Mouse (Mus musculus): ENCODE results near the gene Pnlip.

The Pnlip gene

DNA sequence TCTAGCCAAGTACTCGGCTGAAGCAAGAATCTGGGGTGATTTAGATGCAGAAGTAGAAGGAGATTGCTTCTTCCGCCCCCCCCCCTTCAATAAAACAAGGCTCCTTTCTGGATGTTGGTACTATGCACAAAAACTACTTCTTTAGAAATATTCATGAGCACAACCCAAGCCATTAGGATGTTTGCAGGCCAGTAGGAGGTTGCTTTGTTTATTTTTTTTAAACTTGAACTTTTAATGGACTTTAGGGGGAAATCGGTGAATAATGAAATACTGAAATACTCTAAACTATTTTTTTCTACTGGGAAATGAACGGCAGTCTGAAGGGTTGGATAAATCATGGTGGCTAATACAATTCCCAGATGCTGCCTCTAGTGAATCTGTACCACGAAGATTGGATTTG is at the start of gene Pnlip:
TSS of gene Pnlip (plus strand) at position 301 of the 400 bp plus-strand sequence.
- DNase-seq (ENCODE audit: low spot score), result no peak

DNA sequence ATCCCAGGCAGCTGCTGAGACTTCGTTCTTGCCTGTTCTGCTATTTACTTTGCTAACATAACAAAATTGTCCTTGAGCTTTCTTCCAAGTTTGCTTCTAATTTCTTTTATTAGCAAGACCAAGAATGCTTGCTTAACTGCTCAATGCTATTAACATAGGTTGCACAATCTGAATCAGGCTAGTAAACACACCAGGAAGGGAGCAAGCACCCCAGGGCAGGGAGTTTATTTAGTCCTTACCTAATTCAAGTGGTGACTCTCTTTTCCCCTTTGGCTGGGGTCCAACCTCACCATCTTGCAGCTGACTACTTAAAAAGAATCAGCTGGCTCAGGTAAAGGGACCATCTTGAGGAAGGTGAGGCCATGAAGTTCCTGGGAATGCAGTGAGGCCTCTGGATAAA is 42.6 kb upstream of the Pnlip start:
- DNase-seq (ENCODE audit: low spot score), result no peak

DNA sequence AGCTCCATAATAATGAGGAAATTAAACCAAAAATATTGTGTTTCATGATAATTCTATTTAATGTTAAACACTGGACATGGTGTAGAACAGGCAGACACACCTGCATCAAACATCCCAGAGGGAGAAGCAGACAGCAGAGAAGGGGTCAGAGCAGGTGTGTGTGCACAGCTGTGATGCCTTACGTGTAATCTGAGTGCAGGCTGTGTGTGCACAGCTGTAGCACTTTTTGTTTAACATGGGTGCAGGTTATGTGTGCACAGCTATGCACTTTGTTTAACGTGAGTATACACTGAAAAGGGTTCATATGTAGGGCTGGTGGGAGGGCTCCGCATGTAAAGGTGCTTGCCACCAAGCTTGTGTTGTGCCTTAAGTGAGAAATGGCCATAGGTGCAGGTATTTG is 39.6 kb upstream of the Pnlip start:
- DNase-seq (ENCODE audit: low spot score), result no peak

GRCm38 (mm10) chr19:58616606-58617005 is 35.7 kb upstream of the Pnlip start:
- DNase-seq (ENCODE audit: low spot score), result no peak

DNA sequence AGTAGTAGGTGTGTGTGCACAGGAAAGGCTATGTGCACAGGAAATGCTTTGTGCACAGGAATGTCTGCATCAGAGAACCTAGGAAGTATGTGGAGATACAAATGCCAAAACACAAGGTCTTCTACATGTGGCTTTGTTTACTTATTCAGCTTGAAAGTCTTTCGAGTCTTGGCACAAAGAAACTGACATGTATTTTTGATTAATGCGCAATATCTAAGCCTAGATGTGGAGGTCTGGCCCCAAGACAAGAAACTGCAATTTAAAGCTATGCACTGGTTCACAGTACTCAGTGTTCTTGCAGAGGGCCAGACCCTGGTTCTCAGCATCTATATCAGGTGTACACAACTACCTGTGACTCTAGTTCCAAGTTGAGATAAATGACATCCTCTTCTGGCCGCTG is 31.6 kb upstream of the Pnlip start:
- DNase-seq (ENCODE audit: low spot score), result no peak

DNA sequence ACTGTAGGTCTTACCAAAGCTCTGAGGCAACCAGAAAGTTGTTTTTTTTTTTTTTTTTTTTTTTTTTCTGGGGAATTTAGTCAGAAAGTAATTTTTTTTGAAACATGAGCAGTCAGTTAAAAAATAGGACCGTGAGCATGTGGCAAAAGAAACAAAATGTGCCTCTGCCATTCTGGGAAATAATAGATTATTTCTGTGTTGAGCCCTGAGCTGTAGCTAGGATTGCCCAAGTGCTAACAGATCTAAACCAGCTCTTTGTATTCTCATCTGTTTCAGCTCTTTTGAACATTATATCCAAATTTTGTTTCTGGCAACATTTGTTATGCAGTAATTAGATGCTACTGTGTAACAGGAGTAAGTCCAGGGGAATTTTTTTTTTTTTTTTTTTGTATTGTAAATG is 30.7 kb upstream of the Pnlip start:
- DNase-seq (ENCODE audit: low spot score), result no peak

DNA sequence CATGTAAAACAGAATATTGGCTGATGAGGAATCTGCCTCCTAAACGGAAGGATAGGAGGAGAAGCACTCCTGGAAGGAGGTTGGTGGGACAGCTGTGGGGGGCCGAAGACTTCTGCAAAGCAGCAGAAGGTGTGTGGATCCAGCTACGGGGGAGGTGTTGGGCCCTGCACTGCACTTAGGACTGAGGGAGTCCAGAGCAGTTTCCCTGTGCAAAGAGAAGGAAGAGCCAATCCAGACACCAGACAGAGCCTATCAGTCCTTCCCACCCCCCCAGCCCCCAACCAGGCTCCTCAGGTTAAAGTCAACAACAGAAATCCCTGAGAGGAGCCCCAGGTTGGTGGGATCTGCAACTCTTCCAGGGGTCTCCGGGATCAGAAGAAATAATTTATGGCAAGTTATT is 27.5 kb upstream of the Pnlip start:
- no peak for DNase-seq (ENCODE audit: low spot score)

GRCm38 (mm10) chr19:58625254-58625947 is 26.9 kb upstream of the Pnlip start:
- DNase-seq (ENCODE audit: low spot score), result no peak

DNA sequence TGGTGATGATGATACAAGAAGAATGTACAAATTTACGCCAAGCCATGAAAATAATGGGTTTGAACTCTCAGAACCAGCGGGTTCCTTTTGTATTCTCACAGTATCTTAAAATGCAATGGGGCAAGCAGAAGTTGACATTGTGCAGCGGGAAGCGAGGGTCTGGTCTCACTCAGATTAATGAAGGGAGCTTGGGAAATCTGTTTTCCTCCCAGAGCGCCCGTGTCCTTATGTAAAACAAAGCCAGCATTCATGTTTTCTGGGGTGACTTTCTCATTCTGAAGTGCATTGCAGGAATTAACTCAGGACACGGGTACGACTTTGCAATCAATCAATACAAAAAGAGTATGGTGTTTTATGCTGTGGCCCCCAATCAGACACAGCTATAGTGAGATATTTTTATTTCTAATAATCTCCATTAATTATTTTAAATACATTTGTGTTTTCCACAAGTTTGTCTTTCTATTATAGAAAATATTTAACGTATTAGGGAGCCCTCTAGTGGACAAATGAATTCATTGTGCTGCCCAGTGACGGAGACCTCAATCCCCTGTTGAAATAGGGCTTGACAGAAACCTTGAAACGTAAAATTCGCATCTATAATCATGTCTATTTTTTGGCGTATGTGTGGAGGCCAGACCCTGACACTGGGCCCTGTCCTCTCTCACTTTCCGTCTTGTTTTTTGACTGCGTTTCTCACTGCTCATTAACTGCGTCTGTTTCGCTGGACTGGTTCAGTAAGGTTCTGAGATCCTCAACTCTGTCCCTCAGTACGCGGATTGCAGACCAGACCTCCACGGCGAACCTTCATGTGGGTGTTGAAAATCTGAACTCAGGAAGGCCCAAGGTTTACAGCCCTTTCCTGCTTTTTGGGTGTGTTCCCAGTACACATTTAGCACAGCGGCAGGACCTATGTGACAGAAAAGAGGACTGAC is 24.6 kb upstream of the Pnlip start:
- DNase-seq (ENCODE audit: low spot score), result peak; percentile 73

- DNase-seq (ENCODE audit: low spot score), result no peak
Observed at GRCm38 (mm10) chr19:58629351-58629773, 22.9 kb upstream of the Pnlip start.

GRCm38 (mm10) chr19:58650036-58650435 is 2.3 kb upstream of the Pnlip start:
- no peak for DNase-seq (ENCODE audit: low spot score)

DNA sequence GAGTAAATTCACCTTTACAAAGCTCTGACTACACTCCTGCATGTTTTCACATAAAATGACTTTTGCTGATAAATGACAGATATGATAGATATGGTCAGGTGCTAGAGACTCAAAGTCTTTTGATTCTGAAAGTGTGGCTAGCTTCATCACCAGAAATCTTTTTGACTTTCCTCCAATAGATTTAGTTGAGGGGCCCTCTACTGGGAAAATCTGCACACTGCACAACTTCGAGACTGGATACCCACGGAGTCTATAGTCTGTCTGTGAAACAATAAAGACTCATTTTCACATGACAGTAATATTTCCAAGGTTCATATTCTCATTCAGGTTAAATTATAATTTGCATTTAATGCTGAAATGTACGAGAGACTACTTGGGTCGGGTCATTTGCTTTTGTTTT is 9.8 kb downstream of the Pnlip start:
- DNase-seq (ENCODE audit: low spot score), result peak; percentile 37

DNA sequence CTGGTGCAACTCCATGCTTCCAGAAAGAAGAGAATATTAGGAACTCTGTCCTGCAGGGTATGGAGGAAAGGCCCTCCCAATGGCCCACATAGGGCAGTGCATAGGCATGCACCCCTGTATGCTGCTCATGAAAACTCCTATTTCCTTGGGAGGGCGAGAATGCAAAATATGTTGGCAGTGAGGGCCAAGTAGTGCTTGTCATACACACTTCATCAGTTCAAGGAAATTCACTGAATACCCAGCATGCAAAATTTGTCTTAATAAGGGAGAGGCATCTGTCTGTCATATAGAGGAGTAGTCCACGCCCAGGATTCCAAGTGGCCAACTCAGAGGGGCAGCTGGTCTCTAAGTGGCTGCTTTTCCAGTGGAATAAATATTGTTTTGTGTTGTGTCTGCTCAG is 11.0 kb downstream of the Pnlip start:
- no peak for DNase-seq (ENCODE audit: low spot score)

- no peak for DNase-seq (ENCODE audit: low spot score)
Observed at GRCm38 (mm10) chr19:58664901-58665300, 12.6 kb downstream of the Pnlip start.

GRCm38 (mm10) chr19:58674644-58675043 is 22.3 kb downstream of the Pnlip start:
- no peak for DNase-seq (ENCODE audit: low spot score)

DNA sequence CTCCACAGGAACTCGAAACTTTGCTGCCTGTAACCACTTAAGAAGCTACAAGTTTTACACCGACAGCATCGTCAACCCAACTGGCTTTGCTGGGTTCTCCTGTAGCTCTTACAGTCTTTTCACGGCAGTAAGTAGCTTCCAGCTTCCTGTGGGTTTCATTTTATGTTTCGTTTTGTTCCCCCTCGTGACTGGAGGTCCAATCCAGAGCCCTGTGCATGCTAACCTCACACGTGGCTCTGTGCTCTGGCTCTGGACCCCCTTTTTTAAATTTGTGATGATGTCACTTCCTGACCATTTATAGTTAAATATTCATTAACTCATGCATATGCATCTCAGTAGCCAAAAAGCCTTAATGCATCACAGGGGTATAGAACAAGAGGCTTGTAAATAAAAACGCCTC is 24.8 kb downstream of the Pnlip start:
- DNase-seq (ENCODE audit: low spot score), result no peak

GRCm38 (mm10) chr19:58688933-58689332 is 36.6 kb downstream of the Pnlip start:
- peak; percentile 10 for DNase-seq (ENCODE audit: low spot score)

DNA sequence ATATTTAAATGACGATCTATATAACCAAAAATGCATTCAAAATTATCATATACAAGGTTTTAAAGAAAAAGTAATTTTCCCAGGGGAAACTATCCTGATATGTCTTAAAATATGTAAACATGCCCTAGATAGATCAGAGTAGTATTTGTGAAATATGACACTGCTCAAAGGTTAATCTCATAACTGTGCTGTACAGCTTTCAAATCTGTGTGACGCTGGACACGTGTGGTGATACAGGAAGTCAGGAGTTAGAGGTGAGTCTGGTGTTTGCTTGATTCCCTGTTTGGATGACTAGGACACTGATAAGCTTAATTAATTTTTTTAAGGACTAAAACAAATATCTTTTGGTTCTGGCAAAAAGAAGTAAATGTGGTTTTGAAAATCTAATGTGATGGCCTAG is 43.0 kb downstream of the Pnlip start:
- DNase-seq (ENCODE audit: low spot score), result no peak

- no peak for DNase-seq (ENCODE audit: low spot score)
Observed at GRCm38 (mm10) chr19:58696235-58696634, 43.9 kb downstream of the Pnlip start.

DNA sequence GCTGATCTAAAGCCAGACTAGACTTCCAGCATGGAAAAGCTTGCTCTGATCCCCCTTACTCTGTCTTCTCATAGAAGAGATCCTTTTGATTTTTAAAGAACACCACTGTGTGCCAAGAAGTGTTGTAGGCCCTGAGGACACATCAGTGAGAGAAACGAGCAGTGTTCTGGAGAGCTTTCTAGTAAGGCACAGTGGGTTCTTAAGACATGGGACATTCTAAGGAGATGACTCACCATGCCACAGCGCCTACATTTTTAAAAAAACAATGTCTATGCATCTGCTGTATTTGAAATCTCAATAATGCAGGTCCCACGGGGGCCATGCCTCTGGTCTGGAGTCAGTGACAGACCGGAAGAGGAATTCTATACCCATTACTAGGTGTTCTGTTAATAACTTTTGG is 52.3 kb downstream of the Pnlip start:
- no peak for DNase-seq (ENCODE audit: low spot score)

DNA sequence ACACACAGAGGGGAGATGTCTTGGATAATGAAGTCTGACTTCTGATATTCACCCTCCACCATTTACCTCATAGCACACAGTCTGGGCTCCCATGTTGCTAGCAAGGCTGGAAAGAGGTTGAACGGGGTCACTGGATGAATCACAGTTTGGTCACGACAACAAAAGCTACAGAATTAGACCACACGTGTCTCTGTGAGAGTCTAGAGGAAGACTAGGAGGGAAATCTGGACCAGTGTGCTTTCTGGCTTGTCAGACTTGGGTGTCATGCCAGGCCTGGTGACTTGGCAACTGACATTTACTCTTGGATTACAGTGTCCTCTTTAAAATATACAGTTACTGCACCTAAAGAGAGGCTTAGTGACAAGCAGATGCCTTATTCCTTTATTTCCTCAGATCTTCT is 56.3 kb downstream of the Pnlip start:
- DNase-seq (ENCODE audit: low spot score), result no peak

GRCm38 (mm10) chr19:58717925-58718324 is 65.6 kb downstream of the Pnlip start:
- no peak for DNase-seq (ENCODE audit: low spot score)

DNA sequence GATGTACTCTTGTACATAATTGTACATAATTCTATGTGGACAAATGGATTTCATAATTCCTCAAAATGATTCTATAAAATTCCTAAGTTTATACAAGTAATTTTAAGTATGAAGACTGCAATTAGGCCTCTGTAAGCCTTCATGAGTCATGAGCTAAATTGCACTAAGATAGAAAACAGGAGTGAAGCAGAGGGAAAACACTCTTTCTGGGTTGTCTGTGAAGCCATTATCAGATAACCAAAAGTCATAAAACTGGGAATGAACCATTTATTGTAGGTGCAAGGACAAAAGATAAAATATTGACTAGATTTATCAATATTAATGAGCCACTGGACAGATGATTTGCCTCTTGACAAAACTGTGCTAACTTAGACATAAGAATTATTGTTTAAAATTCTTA is 68.1 kb downstream of the Pnlip start:
- no peak for DNase-seq (ENCODE audit: low spot score)

Measured in embryo, embryonic 10.5 days (tissue).